Mouse (Mus musculus): ENCODE measurements around the gene Sf1.

DNA sequence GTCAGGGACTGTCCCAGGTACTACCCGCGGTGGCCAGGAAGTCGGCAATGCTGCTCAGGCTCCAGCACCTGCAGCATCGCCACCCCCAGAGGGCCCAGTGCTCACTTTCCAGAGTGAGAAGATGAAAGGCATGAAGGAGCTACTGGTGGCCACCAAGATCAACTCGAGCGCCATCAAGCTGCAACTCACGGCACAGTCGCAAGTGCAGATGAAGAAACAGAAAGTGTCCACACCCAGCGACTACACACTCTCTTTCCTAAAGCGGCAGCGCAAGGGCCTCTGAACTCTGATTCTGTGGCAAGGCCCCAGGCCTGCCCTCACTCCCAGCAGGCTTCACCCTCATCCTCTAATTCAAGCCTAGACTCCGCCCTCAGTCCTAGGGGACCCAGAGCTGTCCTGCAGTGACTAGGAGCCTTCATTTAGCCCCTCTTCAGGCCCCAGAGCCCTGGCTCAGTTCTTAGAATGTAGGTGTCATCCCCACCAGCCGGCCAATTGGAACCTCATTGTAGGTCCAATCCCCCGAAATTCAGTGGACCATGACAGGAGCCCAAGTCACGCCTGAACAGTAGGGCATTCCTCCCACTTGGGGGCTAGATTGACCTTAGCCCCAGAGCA, 23.5 kb upstream of the Sf1 start:
- TF ChIP-seq CTCF (IDR thresholded peaks at IDR 0.05; ENCODE audit: low read depth, low read length) (no peak), POLR2A (IDR thresholded peaks at IDR 0.05; ENCODE audit: borderline replicate concordance, low read depth, low read length) (no peak)

All from bone marrow macrophage, adult 2 months (primary cell).